Mouse (Mus musculus) MEL (cell line): Measurements from ENCODE around the gene Acaa1a. TPM values are rescaled to one million over a fixed set of nuclear protein-coding genes. Genes with fewer than 3 reads are reported as not detected.

Experiments
- DNase-seq: peaks from one replicate; pipeline ENCODE4 v3.0.0; 2011; ENCODE audit warnings: low read depth, low spot score
- H3K27ac ChIP-seq: 2 replicates; pipeline ENCODE4 v1.5.1; 2012; ENCODE audit warnings: low read depth, mild to moderate bottlenecking, control low read depth, low read length, moderate library complexity; ENCODE audit not compliant: control insufficient read depth
- H3K27me3 ChIP-seq, 2 experiments: fragments of 150-350 bp in 1 of 2; sonication (generic) in 1 of 2; 2 replicates each; pipeline ENCODE4 v1.6.1; 2012; ENCODE audit warnings: low read length in 2 of 2, mild to moderate bottlenecking in 2 of 2, improper control_type of control experiment in 1 of 2, moderate library complexity in 1 of 2; ENCODE audit not compliant: insufficient read depth in 2 of 2, control insufficient read depth in 1 of 2
- H3K36me3 ChIP-seq, 2 experiments: 2 replicates each; pipeline ENCODE4 v1.6.1; 2012 to 2014; ENCODE audit warnings: low read length in 2 of 2, improper control_type of control experiment in 1 of 2, inconsistent platforms in 1 of 2, mild to moderate bottlenecking in 1 of 2; ENCODE audit not compliant: insufficient read depth in 2 of 2, control insufficient read depth in 1 of 2
- H3K4me1 ChIP-seq, 2 experiments: fragments of 150-350 bp in 1 of 2; sonication (generic) in 1 of 2; 2 replicates each; pipeline ENCODE4 v1.6.1; 2012; ENCODE audit warnings: low read length in 2 of 2, improper control_type of control experiment in 1 of 2, mild to moderate bottlenecking in 1 of 2; ENCODE audit not compliant: insufficient read depth in 2 of 2, control insufficient read depth in 1 of 2
- H3K4me3 ChIP-seq, 2 experiments: fragments of 150-350 bp in 1 of 2; sonication (generic) in 1 of 2; 2 replicates each; pipeline ENCODE4 v1.5.1; 2012; ENCODE audit warnings: low read depth in 2 of 2, low read length in 2 of 2, mild to moderate bottlenecking in 2 of 2, moderate library complexity in 2 of 2, control low read depth in 1 of 2, improper control_type of control experiment in 1 of 2; ENCODE audit not compliant: control insufficient read depth in 1 of 2, insufficient read depth in 1 of 2
- H3K79me2 ChIP-seq: 2 replicates; pipeline ENCODE4 v1.6.1; 2012; ENCODE audit warnings: mild to moderate bottlenecking, low read length, moderate library complexity; ENCODE audit not compliant: control insufficient read depth, poor library complexity, insufficient read depth
- H3K9ac ChIP-seq: 2 replicates; pipeline ENCODE4 v1.6.1; 2012; ENCODE audit warnings: low read depth, mild to moderate bottlenecking, control low read depth, low read length, moderate library complexity; ENCODE audit not compliant: control insufficient read depth, poor library complexity, severe bottlenecking
- H3K9me3 ChIP-seq: fragments of 150-350 bp; sonication (generic); replicated peaks from 2 replicates; pipeline ENCODE4 v1.6.1; 2012; ENCODE audit warnings: mild to moderate bottlenecking, low read length, improper control_type of control experiment, moderate library complexity; ENCODE audit not compliant: insufficient read depth
- BHLHE40 ChIP-seq: IDR thresholded peaks from 2 replicates; pipeline ENCODE4 v1.6.1; 2012; ENCODE audit warnings: low read depth, mild to moderate bottlenecking, inconsistent platforms, low read length, improper control_type of control experiment, borderline replicate concordance
- CHD1 ChIP-seq: IDR thresholded peaks from 2 replicates; pipeline ENCODE4 v1.6.1; 2012; ENCODE audit warnings: low read depth, mild to moderate bottlenecking, inconsistent platforms, low read length, improper control_type of control experiment
- E2F4 ChIP-seq: IDR thresholded peaks from 2 replicates; pipeline ENCODE4 v1.6.1; 2011; ENCODE audit warnings: low read depth, low read length, improper control_type of control experiment, borderline replicate concordance
- ELF1 ChIP-seq: IDR thresholded peaks from 2 replicates; pipeline ENCODE4 v1.6.1; 2014; ENCODE audit warnings: low read depth, mild to moderate bottlenecking, inconsistent platforms, low read length, improper control_type of control experiment, moderate library complexity
- EP300 ChIP-seq, 2 experiments: IDR thresholded peaks; 2 replicates each; pipeline ENCODE4 v1.6.1; 2011; ENCODE audit warnings: improper control_type of control experiment in 2 of 2, low read length in 2 of 2, low read depth in 1 of 2, mild to moderate bottlenecking in 1 of 2
- ETS1 ChIP-seq: IDR thresholded peaks from 2 replicates; pipeline ENCODE4 v1.6.1; 2012; ENCODE audit warnings: low read depth, mild to moderate bottlenecking, inconsistent platforms, low read length, improper control_type of control experiment, moderate library complexity
- GATA1 ChIP-seq: IDR thresholded peaks from 2 replicates; pipeline ENCODE4 v1.6.1; 2011; ENCODE audit warnings: low read depth, low read length, improper control_type of control experiment
- HCFC1 ChIP-seq: IDR thresholded peaks from 2 replicates; pipeline ENCODE4 v1.6.1; 2012; ENCODE audit warnings: low read depth, mild to moderate bottlenecking, inconsistent platforms, low read length, improper control_type of control experiment, moderate library complexity
- KAT2A ChIP-seq: conservative IDR thresholded peaks from 2 replicates; pipeline ENCODE4 v1.6.1; 2012; ENCODE audit warnings: low read depth, low read length, improper control_type of control experiment, inconsistent platforms
- MAFK ChIP-seq: IDR thresholded peaks from 2 replicates; pipeline ENCODE4 v1.6.1; 2011; ENCODE audit warnings: low read depth, mild to moderate bottlenecking, low read length, improper control_type of control experiment, borderline replicate concordance
- MAX ChIP-seq: IDR thresholded peaks from 2 replicates; pipeline ENCODE4 v1.6.1; 2011; ENCODE audit warnings: low read length, improper control_type of control experiment
- MAZ ChIP-seq: IDR thresholded peaks from 2 replicates; pipeline ENCODE4 v1.6.1; 2012; ENCODE audit warnings: low read depth, mild to moderate bottlenecking, inconsistent platforms, low read length, improper control_type of control experiment
- MEF2A ChIP-seq: IDR thresholded peaks from 2 replicates; pipeline ENCODE4 v1.6.1; 2014; ENCODE audit warnings: low read depth, mild to moderate bottlenecking, inconsistent platforms, low read length, improper control_type of control experiment; ENCODE audit not compliant: poor library complexity, insufficient replicate concordance, severe bottlenecking; ENCODE audit errors: extremely low read depth
- MXI1 ChIP-seq: IDR thresholded peaks from 2 replicates; pipeline ENCODE4 v1.6.1; 2011; ENCODE audit warnings: mild to moderate bottlenecking, low read depth, low read length, improper control_type of control experiment
- MYC ChIP-seq: IDR thresholded peaks from 2 replicates; pipeline ENCODE4 v1.6.1; 2011; ENCODE audit warnings: low read depth, mild to moderate bottlenecking, low read length, improper control_type of control experiment, moderate library complexity
- NELFE ChIP-seq: IDR thresholded peaks from 2 replicates; pipeline ENCODE4 v1.6.1; 2011; ENCODE audit warnings: low read depth, low read length, improper control_type of control experiment
- NRF1 ChIP-seq: IDR thresholded peaks from 2 replicates; pipeline ENCODE4 v1.6.1; 2014; ENCODE audit warnings: low read depth, mild to moderate bottlenecking, inconsistent platforms, low read length, improper control_type of control experiment, moderate library complexity; ENCODE audit not compliant: poor library complexity, insufficient read depth, severe bottlenecking
- POLR2AphosphoS5 ChIP-seq: IDR thresholded peaks from 2 replicates; pipeline ENCODE4 v1.6.1; 2012; ENCODE audit warnings: low read depth, borderline replicate concordance, mild to moderate bottlenecking, inconsistent platforms, low read length, moderate library complexity, mixed read lengths
- RCOR1 ChIP-seq: IDR thresholded peaks from 2 replicates; pipeline ENCODE4 v1.6.1; 2012; ENCODE audit warnings: low read depth, mild to moderate bottlenecking, inconsistent platforms, low read length, improper control_type of control experiment
- SIN3A ChIP-seq: IDR thresholded peaks from 2 replicates; pipeline ENCODE4 v1.6.1; 2012; ENCODE audit warnings: low read length, improper control_type of control experiment, inconsistent platforms
- TAL1 ChIP-seq: IDR thresholded peaks from 2 replicates; pipeline ENCODE4 v1.6.1; 2012; ENCODE audit warnings: mild to moderate bottlenecking, inconsistent platforms, low read length, moderate library complexity, mixed read lengths
- TCF12 ChIP-seq: IDR thresholded peaks from 2 replicates; pipeline ENCODE4 v1.6.1; 2014; ENCODE audit warnings: low read depth, mild to moderate bottlenecking, inconsistent platforms, low read length, improper control_type of control experiment, moderate library complexity
- USF2 ChIP-seq, 2 experiments: IDR thresholded peaks; 2 replicates each; pipeline ENCODE4 v1.6.1; 2011 to 2012; ENCODE audit warnings: improper control_type of control experiment in 2 of 2, low read length in 2 of 2, borderline replicate concordance in 1 of 2, inconsistent platforms in 1 of 2, low read depth in 1 of 2, mild to moderate bottlenecking in 1 of 2; ENCODE audit not compliant: insufficient read depth in 1 of 2
- ZC3H11A ChIP-seq: IDR thresholded peaks from 2 replicates; pipeline ENCODE4 v1.6.1; 2012; ENCODE audit warnings: low read depth, mild to moderate bottlenecking, inconsistent platforms, low read length, improper control_type of control experiment
- ZMIZ1 ChIP-seq: IDR thresholded peaks from 2 replicates; pipeline ENCODE4 v1.6.1; 2012; ENCODE audit warnings: low read depth, mild to moderate bottlenecking, inconsistent platforms, low read length, improper control_type of control experiment, moderate library complexity
- ZNF384 ChIP-seq: IDR thresholded peaks from 2 replicates; pipeline ENCODE4 v1.6.1; 2012; ENCODE audit warnings: low read depth, mild to moderate bottlenecking, inconsistent platforms, low read length, improper control_type of control experiment
- polyA plus RNA-seq, 2 experiments: library from polyadenylated mRNA; stranded (reverse) in 1 of 2; unstranded in 1 of 2; fragments of >175 nt in 1 of 2; fragments of >200 nt in 1 of 2; gene quantifications; 2 replicates each; pipeline versions ENCODE4 v1.2.1 to v1.2.4; 2012; ENCODE audit warnings: low replicate concordance in 2 of 2, low read depth in 1 of 2; ENCODE audit not compliant: insufficient read length in 2 of 2, insufficient read depth in 1 of 2, missing spikeins in 1 of 2
- total RNA-seq: library from RNA; depleted of rRNA; stranded (reverse); fragments of 300-350 nt; gene quantifications from 2 replicates; pipeline ENCODE4 v1.2.3, GENCODE M21; 2012

The Acaa1a gene
- total and polyA plus RNA-seq, 3 experiments = 19.5 to 22.1 TPM; not detected in 1

- H3K27ac ChIP-seq = no peak overlapping the region
- peak overlapping the region in 1 of 2 experiments; percentile 76; a peak in 2 of 4 replicates for H3K4me3 ChIP-seq
- H3K36me3 ChIP-seq = peaks cover 0 to 26% of the 10 kb centered on the region in 2 experiments; a peak in 2 of 4 replicates
- H3K27me3 ChIP-seq = no peaks in the 10 kb centered on the region
- H3K9me3 ChIP-seq = no peaks in the 10 kb centered on the region
- H3K79me2 ChIP-seq = peaks cover 33% of the 10 kb centered on the region
- no peak for DNase-seq
- peaks cover 11 to 20% of the 10 kb centered on the region in 2 experiments for H3K4me1 ChIP-seq
- TF ChIP-seq TAL1 (no peak), ZNF384 (0 out of 2 replicates have a peak, but pooled peaks have one; percentile 56)
- H3K9ac ChIP-seq = peak overlapping the region; percentile 39
These were observed 15.3 kb upstream of the Acaa1a start for GRCm38 (mm10) chr9:119324130-119324529.

- Histone ChIP-seq H3K9ac (no peak overlapping the region), H3K9me3 (no peaks in the 10 kb centered on the region), H3K27ac (peak overlapping the region; percentile 46; the same call in 1 of the 2 replicates), H3K4me3 (no peak overlapping the region), H3K4me1 (peaks cover 15 to 26% of the 10 kb centered on the region in 2 experiments), H3K79me2 (no peaks in the 10 kb centered on the region), H3K27me3 (no peaks in the 10 kb centered on the region), H3K36me3 (peaks cover 0 to 23% of the 10 kb centered on the region in 2 experiments; a peak in 2 of 4 replicates)
- peak; percentile 89 for TF ChIP-seq MYC
- TF ChIP-seq ELF1 = peak; percentile 29; the same call in 1 of the 2 replicates
- TF ChIP-seq SIN3A = peak; percentile 93
- TF ChIP-seq NRF1 = no peak
- peak; percentile 82 for TF ChIP-seq TAL1
- TF ChIP-seq ETS1 = peak; percentile 96
- TF ChIP-seq GATA1 = peak; percentile 87
- TF ChIP-seq ZNF384 = 0 out of 2 replicates have a peak, but pooled peaks have one; percentile 11
- no peak for TF ChIP-seq ZMIZ1
- TF ChIP-seq USF2 (IDR thresholded peaks at IDR 0.05; ENCODE audit: borderline replicate concordance in 1 of 2, insufficient read depth in 1 of 2, low read depth in 1 of 2, low read length in 2 of 2) = no peak
- peak; percentile 65; the same call in 1 of the 2 replicates for TF ChIP-seq MAFK
- peak; percentile 82 for TF ChIP-seq TCF12
- TF ChIP-seq KAT2A = no peak
- TF ChIP-seq BHLHE40 = peak; percentile 93
- TF ChIP-seq MAX = peak; percentile 66; the same call in 1 of the 2 replicates
- peak; percentile 69 for TF ChIP-seq RCOR1
- peak; percentile 47; the same call in 1 of the 2 replicates for TF ChIP-seq MAZ
- TF ChIP-seq ZC3H11A = peak; percentile 26; the same call in 1 of the 2 replicates
- TF ChIP-seq E2F4 = no peak
- no peak for TF ChIP-seq POLR2AphosphoS5
- 0 out of 2 replicates have a peak, but pooled peaks have one; percentile 52 for TF ChIP-seq HCFC1
- peak; percentile 87 for TF ChIP-seq MXI1
- TF ChIP-seq EP300 (IDR thresholded peaks at IDR 0.05; ENCODE audit: low read depth in 1 of 2, low read length in 2 of 2) = peak; percentile 84 to 86
- peak; percentile 100 for TF ChIP-seq MEF2A
- TF ChIP-seq NELFE = peak; percentile 34; the same call in 1 of the 2 replicates
- no peak for TF ChIP-seq CHD1
- DNase-seq = peak; percentile 86
These were observed 11.0 kb upstream of the Acaa1a start for GRCm38 (mm10) chr9:119328488-119328887.
